Mouse (Mus musculus) olfactory bulb, adult 2 months (tissue): ENCODE data around the gene Il31.

Source experiments
- CTCF ChIP-seq: fragments of 200-500 bp; IDR thresholded peaks from 2 replicates; pipeline ENCODE4 v1.5.1; 2012; ENCODE audit warnings: low read depth, mild to moderate bottlenecking, low read length, moderate library complexity; ENCODE audit not compliant: insufficient read depth
- POLR2A ChIP-seq: fragments of 200-500 bp; IDR thresholded peaks from 2 replicates; pipeline ENCODE4 v1.6.1; 2012; ENCODE audit warnings: mild to moderate bottlenecking, low read depth, low read length, moderate library complexity; ENCODE audit not compliant: insufficient read depth

GRCm38 (mm10) chr5:123501973-123502372 is 12.7 kb upstream of the Il31 start:
- TF ChIP-seq POLR2A = no peak
- no peak for TF ChIP-seq CTCF
